Mouse (Mus musculus) brain, embryonic 14.5 days (tissue): ENCODE results near the gene Higd1c.

Experiments
- CTCF ChIP-seq: fragments of 200-500 bp; IDR thresholded peaks from 2 replicates; pipeline ENCODE4 v1.5.1; 2012; ENCODE audit warnings: inconsistent platforms, mild to moderate bottlenecking, moderate library complexity, borderline replicate concordance; ENCODE audit not compliant: insufficient read depth, insufficient read length; ENCODE audit errors: extremely low read depth
- POLR2A ChIP-seq: fragments of 200-500 bp; IDR thresholded peaks from 2 replicates; pipeline ENCODE4 v1.6.1; 2012; ENCODE audit warnings: mild to moderate bottlenecking, inconsistent platforms, borderline replicate concordance; ENCODE audit not compliant: poor library complexity, insufficient read depth, insufficient read length, severe bottlenecking; ENCODE audit errors: extremely low read depth

- TF ChIP-seq POLR2A (no peak), CTCF (no peak)
Observed at GRCm38 (mm10) chr15:100424396-100425122, 60.2 kb downstream of the Higd1c start, which contains the start of gene Slc11a2.
